Mouse (Mus musculus) hindbrain, embryonic 12.5 days (tissue): ENCODE data around the gene Tm4sf5. TPM values are rescaled to one million over a fixed set of nuclear protein-coding genes. Genes with fewer than 3 reads are reported as not detected.
"Not testable (repeated sequence)": the region's sequence is repeated elsewhere in the genome, so short reads cannot be mapped to it uniquely, and the experiment has no call there.

Source experiments
- ATAC-seq: fragments of 200-750 bp; cut with Nextera tagmentation; 2 replicates; pipeline ENCODE4 v1.8.0; 2017; ENCODE audit warnings: moderate TSS enrichment; ENCODE audit not compliant: low FRiP score
- H3K27ac ChIP-seq: fragments of 300-500 bp; sonication (generic); 2 replicates; pipeline ENCODE4 v1.5.1; 2016; ENCODE audit warnings: mild to moderate bottlenecking
- H3K27me3 ChIP-seq: fragments of 300-500 bp; sonication (generic); 2 replicates; pipeline ENCODE4 v1.6.1; 2016; ENCODE audit warnings: mild to moderate bottlenecking
- H3K36me3 ChIP-seq: fragments of 300-500 bp; sonication (generic); 2 replicates; pipeline ENCODE4 v1.6.1; 2016; ENCODE audit warnings: mild to moderate bottlenecking
- H3K4me1 ChIP-seq: fragments of 300-500 bp; sonication (generic); 2 replicates; pipeline ENCODE4 v1.6.1; 2016
- H3K4me2 ChIP-seq: fragments of 300-500 bp; sonication (generic); replicated peaks from 2 replicates; pipeline ENCODE4 v1.6.1; 2016; ENCODE audit warnings: mild to moderate bottlenecking
- H3K4me3 ChIP-seq: fragments of 300-500 bp; sonication (generic); 2 replicates; pipeline ENCODE4 v1.5.1; 2016; ENCODE audit warnings: mild to moderate bottlenecking
- H3K9ac ChIP-seq: fragments of 300-500 bp; sonication (generic); 2 replicates; pipeline ENCODE4 v1.6.1; 2016; ENCODE audit warnings: mild to moderate bottlenecking, moderate library complexity
- H3K9me3 ChIP-seq: fragments of 300-500 bp; sonication (generic); replicated peaks from 2 replicates; pipeline ENCODE4 v1.6.1; 2016; ENCODE audit warnings: mild to moderate bottlenecking
- WGBS: fragments of 180-500 bp; shearing (Covaris S2); methylation state at CpG from one replicate; pipeline ENCODE4 v1.1.7; 2016; 5-methylcytosine and 5-hydroxymethylcytosine counted together
- polyA plus RNA-seq: library from polyadenylated mRNA; unstranded; fragments of >200 nt; fragmentation: Nextera tagmentation; extraction: Ambion mirVana; gene quantifications from 2 replicates; pipeline ENCODE4 v1.2.1, GENCODE M21; 2016

Gene Tm4sf5
- polyA plus RNA-seq, 1 experiment from 2014 or later = 0.36 TPM

- 0 out of 2 replicates have a peak, but pooled peaks cover 11% of the 10 kb centered on the region for H3K27me3 ChIP-seq
- H3K4me3 ChIP-seq = no peak overlapping the region
- H3K9ac ChIP-seq = no peak overlapping the region
- H3K27ac ChIP-seq = no peak overlapping the region
- H3K9me3 ChIP-seq = no peaks in the 10 kb centered on the region
- ATAC-seq = no peak
- no peak overlapping the region for H3K4me2 ChIP-seq
- WGBS = 51% methylated on average over 11 of the region's 11 CpGs
- no peaks in the 10 kb centered on the region for H3K36me3 ChIP-seq
- peaks cover 8% of the 10 kb centered on the region for H3K4me1 ChIP-seq
These were observed 8.5 kb downstream of the Tm4sf5 start for GRCm38 (mm10) chr11:70513520-70513919.

- Histone ChIP-seq H3K27ac (no peak within 1 kb of the TSS), H3K4me3 (no peak within 1 kb of the TSS), H3K27me3 (0 out of 2 replicates have a peak, but pooled peaks cover 11% of the 10 kb centered on the region), H3K9ac (no peak within 1 kb of the TSS), H3K9me3 (no peaks in the 10 kb centered on the region), H3K36me3 (no peaks in the 10 kb centered on the region), H3K4me2 (no peak within 1 kb of the TSS), H3K4me1 (peaks cover 8% of the 10 kb centered on the region)
- no peak for ATAC-seq
- WGBS = 88% methylated on average over 7 of the region's 7 CpGs
These were observed 9.2 kb downstream of the Tm4sf5 start, which contains the start of gene Vmo1 for GRCm38 (mm10) chr11:70514288-70514687. Vmo1 (minus strand) TSS chr11:70514616.

- ATAC-seq = no peak
- no peak overlapping the region for H3K4me2 ChIP-seq
- no peak overlapping the region for H3K4me3 ChIP-seq
- no peaks in the 10 kb centered on the region for H3K9me3 ChIP-seq
- no peak overlapping the region for H3K9ac ChIP-seq
- no peak overlapping the region for H3K27ac ChIP-seq
- peaks cover 5% of the 10 kb centered on the region; the same call in 1 of the 2 replicates for H3K27me3 ChIP-seq
- H3K36me3 ChIP-seq = no peaks in the 10 kb centered on the region
- WGBS = 30% methylated on average over 2 of the region's 2 CpGs
- peaks cover 6% of the 10 kb centered on the region; the same call in 1 of the 2 replicates for H3K4me1 ChIP-seq
These were observed 11.3 kb downstream of the Tm4sf5 start for GRCm38 (mm10) chr11:70516352-70516751.

- H3K4me2 ChIP-seq = no peak overlapping the region
- ATAC-seq = no peak
- H3K4me1 ChIP-seq = peaks cover 6% of the 10 kb centered on the region; the same call in 1 of the 2 replicates
- H3K9me3 ChIP-seq = no peaks in the 10 kb centered on the region
- H3K27ac ChIP-seq = no peak overlapping the region
- no peak overlapping the region for H3K4me3 ChIP-seq
- WGBS = 72% methylated on average over 1 of the region's 1 CpGs
- H3K27me3 ChIP-seq = peaks cover 5% of the 10 kb centered on the region; the same call in 1 of the 2 replicates
- H3K9ac ChIP-seq = no peak overlapping the region
- H3K36me3 ChIP-seq = no peaks in the 10 kb centered on the region
These were observed 13.4 kb downstream of the Tm4sf5 start for GRCm38 (mm10) chr11:70518436-70518835.

- Histone ChIP-seq H3K27me3 (peaks cover 5% of the 10 kb centered on the region; the same call in 1 of the 2 replicates), H3K27ac (no peak within 1 kb of the TSS), H3K9ac (peak within 1 kb of the TSS; percentile 44; the same call in 1 of the 2 replicates), H3K4me2 (peak within 1 kb of the TSS; percentile 42), H3K9me3 (no peaks in the 10 kb centered on the region), H3K36me3 (no peaks in the 10 kb centered on the region), H3K4me1 (peaks cover 6% of the 10 kb centered on the region; the same call in 1 of the 2 replicates), H3K4me3 (peak within 1 kb of the TSS; percentile 25)
- 76% methylated on average over 10 of the region's 10 CpGs for WGBS
- no peak for ATAC-seq
These were observed 13.9 kb downstream of the Tm4sf5 start, which contains the start of gene Gltpd2 for GRCm38 (mm10) chr11:70518923-70519322. Gltpd2 (plus strand) TSS chr11:70519196.

GRCm38 (mm10) chr11:70520178-70520769 is 15.2 kb downstream of the Tm4sf5 start:
- Histone ChIP-seq H3K27me3 (peaks cover 5% of the 10 kb centered on the region; the same call in 1 of the 2 replicates), H3K4me3 (peak overlapping the region; percentile 25), H3K4me1 (peaks cover 6% of the 10 kb centered on the region; the same call in 1 of the 2 replicates), H3K27ac (peak overlapping the region; percentile 36; the same call in 1 of the 2 replicates), H3K36me3 (no peaks in the 10 kb centered on the region), H3K4me2 (peak overlapping the region; percentile 42), H3K9ac (peak overlapping the region; percentile 44), H3K9me3 (no peaks in the 10 kb centered on the region)
- ATAC-seq = no peak; the same call in 1 of the 2 replicates
- WGBS = 17% methylated on average over 41 of the region's 41 CpGs

- not testable (repeated sequence) for ATAC-seq, H3K4me3 ChIP-seq, H3K27me3 ChIP-seq, H3K9me3 ChIP-seq, H3K27ac ChIP-seq, H3K4me2 ChIP-seq, H3K9ac ChIP-seq
- H3K4me1 ChIP-seq = peaks cover 11% of the 10 kb centered on the region
- peaks cover 20% of the 10 kb centered on the region for H3K36me3 ChIP-seq
- 87% methylated on average over 8 of the region's 8 CpGs for WGBS
These were observed 18.4 kb downstream of the Tm4sf5 start for GRCm38 (mm10) chr11:70523306-70523989.

- ATAC-seq = no peak
- 7% methylated on average over 8 of the region's 8 CpGs for WGBS
- Histone ChIP-seq H3K36me3 (peaks cover 29% of the 10 kb centered on the region), H3K9ac (no peak overlapping the region; the same call in 1 of the 2 replicates), H3K27ac (no peak overlapping the region), H3K4me1 (peaks cover 11% of the 10 kb centered on the region), H3K27me3 (peaks cover 2% of the 10 kb centered on the region; the same call in 1 of the 2 replicates), H3K4me3 (peak overlapping the region; percentile 71), H3K9me3 (no peaks in the 10 kb centered on the region), H3K4me2 (peak overlapping the region; percentile 49)
These were observed 19.7 kb downstream of the Tm4sf5 start for GRCm38 (mm10) chr11:70524782-70525181.

GRCm38 (mm10) chr11:70525184-70525678 is 20.2 kb downstream of the Tm4sf5 start, which contains the start of gene Psmb6:
Psmb6 (plus strand) TSS chr11:70525367.
- peak; percentile 95 for ATAC-seq
- H3K4me1 ChIP-seq = peaks cover 7% of the 10 kb centered on the region
- H3K27me3 ChIP-seq = no peaks in the 10 kb centered on the region
- peak within 1 kb of the TSS; percentile 75 for H3K4me2 ChIP-seq
- H3K27ac ChIP-seq = peak within 1 kb of the TSS; percentile 68
- no peaks in the 10 kb centered on the region for H3K9me3 ChIP-seq
- 1% methylated on average over 25 of the region's 26 CpGs for WGBS
- peak within 1 kb of the TSS; percentile 79 for H3K9ac ChIP-seq
- peaks cover 29% of the 10 kb centered on the region for H3K36me3 ChIP-seq
- peak within 1 kb of the TSS; percentile 71 for H3K4me3 ChIP-seq

- ATAC-seq = peak; percentile 53
- Histone ChIP-seq H3K9me3 (no peaks in the 10 kb centered on the region), H3K9ac (peak overlapping the region; percentile 79), H3K27me3 (no peaks in the 10 kb centered on the region), H3K36me3 (peaks cover 29% of the 10 kb centered on the region), H3K27ac (peak overlapping the region; percentile 68; the same call in 1 of the 2 replicates), H3K4me3 (peak overlapping the region; percentile 71), H3K4me1 (peaks cover 5% of the 10 kb centered on the region), H3K4me2 (peak overlapping the region; percentile 75)
- 4% methylated on average over 12 of the region's 12 CpGs for WGBS
These were observed 20.7 kb downstream of the Tm4sf5 start for GRCm38 (mm10) chr11:70525726-70526125.

- H3K27me3 ChIP-seq = no peaks in the 10 kb centered on the region
- H3K9me3 ChIP-seq = no peaks in the 10 kb centered on the region
- peaks cover 29% of the 10 kb centered on the region for H3K36me3 ChIP-seq
- peaks cover 5% of the 10 kb centered on the region for H3K4me1 ChIP-seq
- ATAC-seq = no peak
- WGBS = 90% methylated on average over 12 of the region's 12 CpGs
- H3K4me2 ChIP-seq = peak overlapping the region; percentile 75
- no peak overlapping the region for H3K27ac ChIP-seq
- H3K9ac ChIP-seq = peak overlapping the region; percentile 79
- H3K4me3 ChIP-seq = peak overlapping the region; percentile 71
These were observed 21.2 kb downstream of the Tm4sf5 start for GRCm38 (mm10) chr11:70526211-70526610.

GRCm38 (mm10) chr11:70528610-70529009 is 23.6 kb downstream of the Tm4sf5 start:
- ATAC-seq = no peak
- Histone ChIP-seq H3K4me3 (no peak overlapping the region), H3K9me3 (no peaks in the 10 kb centered on the region), H3K4me1 (peaks cover 5% of the 10 kb centered on the region), H3K27me3 (no peaks in the 10 kb centered on the region), H3K27ac (no peak overlapping the region), H3K36me3 (peaks cover 29% of the 10 kb centered on the region), H3K4me2 (no peak overlapping the region), H3K9ac (no peak overlapping the region)
- 93% methylated on average over 7 of the region's 7 CpGs for WGBS
